Mouse (Mus musculus): ENCODE results near the gene Wdr1.

DNA sequence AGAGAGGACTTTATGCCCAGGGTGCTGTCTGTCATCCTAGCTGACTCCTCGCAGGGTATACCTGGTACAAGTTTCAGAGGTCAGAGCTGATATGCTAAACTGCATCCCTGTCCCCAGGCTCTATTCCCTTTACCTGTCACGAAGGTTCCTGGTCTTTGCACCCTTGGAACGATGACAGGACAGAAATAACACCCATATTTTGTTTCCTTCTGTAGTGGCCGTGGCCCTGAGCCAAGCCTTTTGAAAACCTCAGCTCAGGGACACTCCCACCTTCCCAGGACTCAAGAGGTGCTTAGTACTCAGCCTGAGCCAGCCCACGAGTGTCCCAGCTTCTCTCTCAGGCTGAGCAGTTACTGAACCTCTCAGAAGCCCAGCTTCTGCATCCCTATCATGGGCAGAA is 64.5 kb downstream of the Wdr1 start:
- TF ChIP-seq CTCF (IDR thresholded peaks at IDR 0.05; ENCODE audit: low read depth, low read length) (no peak), TAL1 (conservative IDR thresholded peaks at IDR 0.05; ENCODE audit: low read depth, low read length) (no peak)
